Mouse (Mus musculus) intestine, embryonic 15.5 days (tissue): ENCODE data around the gene Olfr305. TPM values are rescaled to one million over a fixed set of nuclear protein-coding genes. Genes with fewer than 3 reads are reported as not detected.
"Not testable (repeated sequence)": the region's sequence is repeated elsewhere in the genome, so short reads cannot be mapped to it uniquely, and the experiment has no call there.

Experiments used
- ATAC-seq: fragments of 200-750 bp; cut with Nextera tagmentation; 2 replicates; pipeline ENCODE4 v1.8.0; 2017; ENCODE audit warnings: moderate TSS enrichment, moderate library complexity
- H3K27ac ChIP-seq: fragments of 300-500 bp; sonication (generic); 2 replicates; pipeline ENCODE4 v1.5.1; 2015; ENCODE audit warnings: mild to moderate bottlenecking, inconsistent platforms
- H3K27me3 ChIP-seq: fragments of 300-500 bp; sonication (generic); replicated peaks from 2 replicates; pipeline ENCODE4 v1.6.1; 2015; ENCODE audit warnings: inconsistent platforms
- H3K36me3 ChIP-seq: fragments of 300-500 bp; sonication (generic); 2 replicates; pipeline ENCODE4 v1.6.1; 2015; ENCODE audit warnings: inconsistent platforms
- H3K4me1 ChIP-seq: fragments of 300-500 bp; sonication (generic); replicated peaks from 2 replicates; pipeline ENCODE4 v1.6.1; 2015; ENCODE audit warnings: inconsistent platforms
- H3K4me2 ChIP-seq: fragments of 300-500 bp; sonication (generic); replicated peaks from 2 replicates; pipeline ENCODE4 v1.6.1; 2015; ENCODE audit warnings: mild to moderate bottlenecking, inconsistent platforms
- H3K4me3 ChIP-seq: fragments of 300-500 bp; sonication (generic); replicated peaks from 2 replicates; pipeline ENCODE4 v1.5.1; 2015; ENCODE audit warnings: inconsistent platforms
- H3K9ac ChIP-seq: fragments of 300-500 bp; sonication (generic); 2 replicates; pipeline ENCODE4 v1.6.1; 2015; ENCODE audit warnings: inconsistent platforms
- H3K9me3 ChIP-seq: fragments of 300-500 bp; sonication (generic); 2 replicates; pipeline ENCODE4 v1.6.1; 2016; ENCODE audit warnings: inconsistent platforms
- WGBS: fragments of 180-500 bp; shearing (Covaris S2); methylation state at CpG from one replicate; pipeline ENCODE4 v1.1.7; 2015; 5-methylcytosine and 5-hydroxymethylcytosine counted together
- polyA plus RNA-seq: library from polyadenylated mRNA; unstranded; fragments of >200 nt; fragmentation: Nextera tagmentation; extraction: Ambion mirVana; gene quantifications from 2 replicates; pipeline ENCODE4 v1.2.1, GENCODE M21; 2015

Gene Olfr305
- not detected in 2 replicates for polyA plus RNA-seq

DNA sequence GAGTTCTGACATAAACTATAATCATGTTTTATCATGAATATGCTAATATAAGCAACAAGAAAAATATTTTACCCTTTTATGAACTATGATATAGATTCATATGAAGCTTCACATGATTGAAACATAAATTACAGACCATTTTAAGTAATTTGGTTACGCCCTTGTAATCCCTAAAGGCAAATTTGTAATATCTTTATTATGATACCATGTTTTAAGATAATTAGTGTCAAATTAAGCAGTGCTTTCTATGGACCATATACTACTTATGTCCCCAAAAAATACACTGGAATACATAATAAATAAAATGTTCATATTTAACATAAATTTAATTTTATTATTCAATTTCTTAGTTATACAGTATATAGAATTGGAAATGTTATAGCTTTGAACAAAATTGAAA is at the start of gene Olfr305:
TSS of gene Olfr305 (minus strand) at position 101 of the 400 bp plus-strand sequence.
- H3K27ac ChIP-seq: no peak within 1 kb of the TSS
- no peak within 1 kb of the TSS for H3K9ac ChIP-seq
- no peaks in the 10 kb centered on the region for H3K36me3 ChIP-seq
- no peak for ATAC-seq
- H3K9me3 ChIP-seq: no peaks in the 10 kb centered on the region
- WGBS: 83% methylated on average over 1 of the region's 1 CpGs
- H3K4me2 ChIP-seq: no peak within 1 kb of the TSS
- no peaks in the 10 kb centered on the region for H3K27me3 ChIP-seq
- H3K4me1 ChIP-seq: no peaks in the 10 kb centered on the region
- H3K4me3 ChIP-seq: no peak within 1 kb of the TSS

DNA sequence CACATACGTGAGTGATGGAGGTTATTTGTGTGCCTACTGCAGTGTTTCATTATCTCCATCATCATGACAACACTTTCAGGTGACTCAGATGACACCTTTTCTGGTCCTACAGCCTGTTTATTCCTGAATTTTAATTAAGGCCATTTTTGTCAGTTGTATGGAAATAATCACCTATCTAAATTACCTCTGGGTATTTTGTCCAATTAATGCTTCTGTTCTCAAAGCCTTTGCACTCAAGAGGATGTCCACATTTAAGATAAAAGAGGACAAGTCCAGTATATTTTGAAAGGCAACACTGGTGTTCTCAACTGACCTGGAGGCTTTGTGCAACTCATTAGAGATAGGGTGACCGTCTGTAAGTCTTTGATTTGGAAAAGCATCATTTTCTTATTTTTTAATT is 36.8 kb upstream of the Olfr305 start, which contains the start of gene Olfr301:
TSS of gene Olfr301 (plus strand) at position 301 of the 400 bp plus-strand sequence.
- no peak within 1 kb of the TSS for H3K4me2 ChIP-seq
- no peaks in the 10 kb centered on the region for H3K36me3 ChIP-seq
- 85% methylated on average over 2 of the region's 2 CpGs for WGBS
- H3K9ac ChIP-seq: no peak within 1 kb of the TSS
- ATAC-seq: no peak
- H3K27ac ChIP-seq: no peak within 1 kb of the TSS
- H3K4me3 ChIP-seq: no peak within 1 kb of the TSS
- H3K9me3 ChIP-seq: no peaks in the 10 kb centered on the region
- H3K27me3 ChIP-seq: no peaks in the 10 kb centered on the region
- H3K4me1 ChIP-seq: no peaks in the 10 kb centered on the region

DNA sequence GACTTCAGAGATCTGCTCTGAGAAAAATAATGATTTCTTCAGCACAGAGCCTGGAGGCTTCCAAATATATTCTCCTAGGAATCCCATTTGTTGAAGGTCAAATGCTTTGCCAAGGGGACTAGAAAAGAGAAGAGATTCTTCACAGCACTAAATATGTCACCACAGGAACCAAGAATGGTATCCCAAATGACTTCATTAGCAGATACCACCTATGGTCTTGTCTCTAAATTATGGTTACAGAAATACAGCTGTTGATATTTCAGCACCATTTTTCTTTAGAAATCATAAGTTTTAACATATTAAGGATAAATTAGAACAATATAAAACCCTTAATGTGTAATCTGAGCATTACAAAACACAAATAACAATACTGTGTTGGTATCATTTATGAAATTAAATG is 31.0 kb upstream of the Olfr305 start, which contains the start of gene Olfr303:
TSS of gene Olfr303 (minus strand) at position 101 of the 400 bp plus-strand sequence.
- no peaks in the 10 kb centered on the region for H3K36me3 ChIP-seq
- H3K4me1 ChIP-seq: no peaks in the 10 kb centered on the region
- H3K4me2 ChIP-seq: no peak within 1 kb of the TSS
- no peak within 1 kb of the TSS for H3K9ac ChIP-seq
- no peak for ATAC-seq
- no peaks in the 10 kb centered on the region for H3K27me3 ChIP-seq
- no peak within 1 kb of the TSS for H3K27ac ChIP-seq
- no peak within 1 kb of the TSS for H3K4me3 ChIP-seq
- no peaks in the 10 kb centered on the region for H3K9me3 ChIP-seq

DNA sequence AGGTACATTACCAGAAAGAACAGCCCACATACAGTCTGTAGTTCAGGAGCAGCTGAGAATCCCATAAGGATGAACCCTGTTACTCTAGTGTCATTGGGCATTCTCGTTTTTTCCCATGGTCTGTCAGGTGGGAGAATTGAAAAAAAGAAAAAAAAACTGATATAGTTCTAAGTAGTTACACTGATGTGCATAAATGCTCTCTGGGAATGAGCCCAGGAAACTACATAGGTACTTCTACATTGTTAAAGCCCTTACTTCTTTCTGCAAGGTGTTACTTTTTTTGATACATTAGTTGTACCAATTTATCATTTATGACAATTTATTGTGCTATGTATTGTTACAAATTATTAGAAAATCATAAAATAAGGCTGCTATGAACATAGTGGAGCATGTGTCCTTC is 19.8 kb upstream of the Olfr305 start, which contains the start of gene Olfr304:
TSS of gene Olfr304 (minus strand) at position 101 of the 400 bp plus-strand sequence.
- no peak within 1 kb of the TSS for H3K9ac ChIP-seq
- H3K36me3 ChIP-seq: no peaks in the 10 kb centered on the region
- no peaks in the 10 kb centered on the region for H3K27me3 ChIP-seq
- no peak within 1 kb of the TSS for H3K27ac ChIP-seq
- H3K9me3 ChIP-seq: no peaks in the 10 kb centered on the region
- 59% methylated on average over 1 of the region's 1 CpGs for WGBS
- no peak within 1 kb of the TSS for H3K4me3 ChIP-seq
- H3K4me2 ChIP-seq: no peak within 1 kb of the TSS
- no peaks in the 10 kb centered on the region for H3K4me1 ChIP-seq
- ATAC-seq: no peak

DNA sequence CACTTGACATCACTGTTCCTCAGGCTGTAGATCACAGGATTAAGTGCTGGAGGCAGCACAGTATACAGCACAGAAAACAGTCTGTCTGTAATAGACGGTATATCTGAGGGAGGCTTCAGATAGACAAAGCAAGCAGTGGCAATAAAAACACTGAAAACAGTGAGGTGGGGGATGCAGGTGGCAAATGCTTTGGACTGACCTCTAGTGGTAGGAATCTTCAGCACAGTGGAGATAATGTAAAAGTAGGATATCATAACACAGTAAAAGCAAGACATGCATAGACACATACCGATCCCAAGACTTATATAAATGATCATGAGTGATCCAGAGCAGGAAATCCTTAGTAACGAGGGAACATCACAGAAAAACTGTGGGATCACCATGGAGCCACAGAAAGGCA is 19.0 kb upstream of the Olfr305 start:
- H3K4me1 ChIP-seq: no peaks in the 10 kb centered on the region
- no peaks in the 10 kb centered on the region for H3K9me3 ChIP-seq
- ATAC-seq: no peak
- 52% methylated on average over 3 of the region's 3 CpGs for WGBS
- no peak overlapping the region for H3K4me2 ChIP-seq
- no peak overlapping the region for H3K27ac ChIP-seq
- no peaks in the 10 kb centered on the region for H3K27me3 ChIP-seq
- H3K36me3 ChIP-seq: no peaks in the 10 kb centered on the region
- no peak overlapping the region for H3K9ac ChIP-seq
- no peak overlapping the region for H3K4me3 ChIP-seq

DNA sequence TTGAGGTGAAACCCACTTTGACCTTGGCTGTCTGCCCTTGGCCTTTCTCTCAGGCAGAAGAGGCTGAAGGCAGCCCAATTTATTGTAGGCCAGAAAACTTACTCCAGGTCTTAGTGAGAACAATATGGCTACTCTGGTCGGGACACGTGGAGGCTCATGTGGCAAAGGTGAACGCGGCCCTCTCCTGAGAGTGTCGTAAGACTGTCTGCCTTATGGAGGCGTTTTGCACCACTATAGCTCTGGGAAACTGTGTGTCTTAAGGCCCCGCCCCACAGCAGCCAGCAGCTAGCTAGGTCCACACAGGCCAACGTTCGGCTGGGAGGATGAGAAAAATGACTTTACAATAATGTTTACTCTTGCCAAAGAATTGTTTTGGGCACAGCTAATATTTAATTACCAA is 20.4 kb downstream of the Olfr305 start:
- not testable (repeated sequence) for H3K4me1 ChIP-seq, H3K4me2 ChIP-seq, H3K27me3 ChIP-seq, H3K4me3 ChIP-seq, H3K27ac ChIP-seq, H3K9me3 ChIP-seq, H3K9ac ChIP-seq, H3K36me3 ChIP-seq, ATAC-seq
- 88% methylated on average over 9 of the region's 9 CpGs for WGBS

DNA sequence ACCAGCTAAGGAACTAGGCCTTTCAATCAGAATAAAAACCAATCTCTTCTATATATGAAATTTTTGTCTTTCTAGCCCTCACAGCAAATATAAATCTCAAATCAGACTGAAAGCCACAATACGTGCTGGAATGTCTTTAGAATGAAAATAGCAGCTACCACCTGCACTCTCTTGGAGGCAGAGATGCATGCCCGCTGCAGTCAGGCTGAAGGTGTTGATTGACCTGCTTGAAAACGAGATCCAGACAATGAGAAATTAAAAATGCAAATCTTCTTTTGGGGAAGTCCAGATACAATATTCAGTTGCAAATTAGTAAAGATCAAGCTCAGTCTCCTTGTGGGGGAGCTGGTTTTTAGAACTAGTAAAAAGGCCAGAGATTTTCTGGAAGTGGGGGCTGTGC is 22.5 kb downstream of the Olfr305 start:
- no peak overlapping the region for H3K4me2 ChIP-seq
- H3K9ac ChIP-seq: no peak overlapping the region
- H3K4me1 ChIP-seq: no peaks in the 10 kb centered on the region
- H3K36me3 ChIP-seq: no peaks in the 10 kb centered on the region
- no peaks in the 10 kb centered on the region for H3K9me3 ChIP-seq
- no peak overlapping the region for H3K27ac ChIP-seq
- WGBS: 72% methylated on average over 3 of the region's 3 CpGs
- no peak overlapping the region for H3K4me3 ChIP-seq
- ATAC-seq: no peak
- H3K27me3 ChIP-seq: no peaks in the 10 kb centered on the region

DNA sequence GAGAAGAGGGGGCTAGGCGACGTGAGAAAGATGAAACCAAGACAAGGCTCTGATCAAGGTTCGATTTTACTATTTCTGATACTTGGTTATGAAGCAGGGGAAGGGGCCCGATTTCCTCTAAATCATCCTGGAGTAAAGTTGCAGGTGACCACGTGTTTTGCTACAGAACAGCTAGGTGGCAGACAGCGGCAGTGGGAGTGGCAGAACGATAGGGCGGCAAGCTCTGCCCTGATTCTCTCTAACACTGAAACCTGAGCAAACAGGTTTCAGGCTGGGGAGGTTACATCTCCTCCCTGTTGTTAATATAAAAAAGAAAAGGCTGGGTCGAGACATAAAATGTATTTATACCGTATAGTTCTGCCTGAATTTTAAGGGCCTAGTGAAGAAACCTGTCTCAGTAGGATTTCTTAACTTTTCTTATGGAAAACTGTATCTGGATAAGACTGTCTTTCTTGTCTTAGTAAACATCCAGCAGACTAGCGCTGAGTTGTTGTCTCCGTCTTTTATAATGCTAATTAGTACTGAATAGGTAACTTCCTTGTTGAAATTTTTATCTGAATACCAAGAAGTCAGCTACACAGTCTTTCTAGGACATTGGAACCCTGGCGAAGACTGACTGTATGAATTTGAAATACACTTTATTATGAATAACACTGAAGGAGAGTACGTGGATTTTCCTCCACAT is 23.7 kb downstream of the Olfr305 start:
- 72% methylated on average over 14 of the region's 14 CpGs for WGBS
- Histone ChIP-seq H3K4me3 (no peak overlapping the region), H3K36me3 (no peaks in the 10 kb centered on the region), H3K4me2 (no peak overlapping the region), H3K27me3 (no peaks in the 10 kb centered on the region), H3K27ac (no peak overlapping the region), H3K9me3 (no peaks in the 10 kb centered on the region), H3K4me1 (no peaks in the 10 kb centered on the region), H3K9ac (no peak overlapping the region)
- ATAC-seq: no peak

DNA sequence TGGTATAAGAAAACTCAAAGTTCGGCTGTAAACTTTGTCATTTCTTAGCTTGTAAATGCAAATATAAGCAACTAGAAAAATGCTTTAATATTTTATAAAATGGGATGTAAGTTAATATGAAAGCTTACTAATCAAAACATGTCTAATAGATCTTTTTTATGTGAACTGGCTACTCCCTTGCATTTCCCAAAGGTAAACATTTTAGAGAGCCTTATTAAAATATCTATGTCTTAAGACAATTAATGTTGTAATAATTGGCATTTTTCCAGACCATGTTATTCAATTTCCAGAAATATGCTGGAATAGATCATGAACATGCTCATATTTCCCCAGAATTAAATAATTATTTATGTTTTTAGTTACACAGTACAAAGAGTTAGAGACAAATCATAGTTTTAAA is 29.2 kb downstream of the Olfr305 start, which contains the start of gene Olfr307:
TSS of gene Olfr307 (minus strand) at position 101 of the 400 bp plus-strand sequence.
- WGBS: 69% methylated on average over 1 of the region's 1 CpGs

DNA sequence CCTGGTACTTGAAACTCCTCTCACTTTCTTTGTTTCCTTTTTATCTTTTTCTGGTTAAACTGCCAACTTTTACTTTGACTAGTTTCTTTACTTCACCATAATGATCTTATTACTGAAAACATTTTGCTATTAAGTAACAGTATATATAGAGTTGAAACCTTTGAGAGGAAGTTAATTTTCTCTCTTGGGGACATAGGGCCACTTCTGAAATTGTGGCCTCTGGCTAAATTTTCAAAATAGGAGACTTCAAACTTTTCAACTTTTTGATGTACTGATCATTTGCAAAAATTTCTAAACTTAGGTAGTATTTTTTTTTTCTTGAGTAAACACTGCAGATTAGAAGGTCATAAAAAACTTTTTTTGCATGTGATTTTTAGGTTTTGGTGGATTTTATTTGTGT is 41.2 kb downstream of the Olfr305 start, which contains the start of gene Olfr308:
TSS of gene Olfr308 (minus strand) at position 101 of the 400 bp plus-strand sequence.
- no peaks in the 10 kb centered on the region for H3K9me3 ChIP-seq
- no peak within 1 kb of the TSS for H3K4me2 ChIP-seq
- H3K27me3 ChIP-seq: no peaks in the 10 kb centered on the region
- H3K36me3 ChIP-seq: no peaks in the 10 kb centered on the region
- no peaks in the 10 kb centered on the region for H3K4me1 ChIP-seq
- H3K9ac ChIP-seq: no peak within 1 kb of the TSS
- H3K4me3 ChIP-seq: no peak within 1 kb of the TSS
- H3K27ac ChIP-seq: no peak within 1 kb of the TSS
- ATAC-seq: no peak

More for the DNA sequence above, 29.2 kb downstream of the Olfr305 start, which contains the start of gene Olfr307:
- Histone ChIP-seq H3K4me2 (no peak within 1 kb of the TSS), H3K27ac (no peak within 1 kb of the TSS), H3K9me3 (no peaks in the 10 kb centered on the region), H3K36me3 (no peaks in the 10 kb centered on the region), H3K9ac (no peak within 1 kb of the TSS), H3K4me1 (no peaks in the 10 kb centered on the region), H3K4me3 (no peak within 1 kb of the TSS), H3K27me3 (no peaks in the 10 kb centered on the region)
- ATAC-seq: no peak

DNA sequence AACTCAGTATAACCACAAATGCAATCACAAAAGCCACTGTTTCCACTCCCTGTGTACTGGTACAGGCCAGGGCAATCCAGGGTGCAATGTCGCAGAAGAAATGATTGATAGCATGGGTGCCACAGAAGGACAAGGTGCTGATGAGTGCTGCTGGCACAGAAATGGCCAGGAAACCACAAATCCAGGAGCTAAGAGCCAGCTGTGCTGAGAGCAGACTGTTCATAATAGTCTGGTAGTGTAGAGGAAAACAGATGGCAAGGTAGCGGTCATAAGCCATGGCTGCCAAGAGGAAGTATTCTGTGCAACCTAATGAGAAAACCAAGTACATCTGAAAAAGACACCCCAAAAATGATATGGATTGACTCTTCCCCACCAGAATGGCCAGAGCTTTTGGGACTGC is 45.4 kb downstream of the Olfr305 start:
- H3K36me3 ChIP-seq: no peaks in the 10 kb centered on the region
- no peaks in the 10 kb centered on the region for H3K27me3 ChIP-seq
- no peaks in the 10 kb centered on the region for H3K9me3 ChIP-seq
- H3K4me1 ChIP-seq: no peaks in the 10 kb centered on the region
- no peak for ATAC-seq
- H3K9ac ChIP-seq: no peak overlapping the region
- H3K4me3 ChIP-seq: no peak overlapping the region
- H3K27ac ChIP-seq: no peak overlapping the region
- WGBS: 86% methylated on average over 2 of the region's 2 CpGs
- H3K4me2 ChIP-seq: no peak overlapping the region

DNA sequence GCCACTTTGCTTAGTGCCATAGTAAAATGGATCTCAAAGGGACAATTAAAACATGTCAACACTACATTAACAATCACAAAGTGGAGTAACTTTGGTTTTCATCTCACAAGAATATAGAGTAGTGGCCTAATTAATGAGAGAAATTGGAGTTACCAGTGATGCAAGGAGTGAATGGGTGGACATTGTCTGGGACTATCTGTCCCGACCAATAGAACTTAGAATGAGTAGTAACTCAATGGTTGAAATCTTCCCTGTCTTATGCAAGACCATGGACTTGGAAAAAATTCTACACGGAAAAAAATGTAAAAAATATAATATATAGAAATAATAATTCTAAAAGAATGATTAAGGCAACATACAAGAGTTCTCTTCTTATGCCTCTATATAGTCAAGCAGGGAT is 53.1 kb downstream of the Olfr305 start, which contains the start of gene Olfr309:
TSS of gene Olfr309 (minus strand) at position 101 of the 400 bp plus-strand sequence.
- H3K27me3 ChIP-seq: no peaks in the 10 kb centered on the region
- no peak within 1 kb of the TSS for H3K27ac ChIP-seq
- no peak within 1 kb of the TSS for H3K4me2 ChIP-seq
- H3K4me1 ChIP-seq: no peaks in the 10 kb centered on the region
- ATAC-seq: no peak
- H3K4me3 ChIP-seq: no peak within 1 kb of the TSS
- WGBS: 78% methylated on average over 2 of the region's 2 CpGs
- H3K36me3 ChIP-seq: no peaks in the 10 kb centered on the region
- no peaks in the 10 kb centered on the region for H3K9me3 ChIP-seq
- no peak within 1 kb of the TSS for H3K9ac ChIP-seq
